Mouse (Mus musculus) limb, embryonic 14.5 days (tissue): ENCODE data around the gene Ilf3. TPM values are rescaled to one million over a fixed set of nuclear protein-coding genes. Genes with fewer than 3 reads are reported as not detected.

Source experiments
- ATAC-seq: fragments of 200-750 bp; cut with Nextera tagmentation; 2 replicates; pipeline ENCODE4 v1.8.0; 2017; ENCODE audit warnings: low read depth, moderate number of reproducible peaks, moderate TSS enrichment; ENCODE audit not compliant: low FRiP score
- DNase-seq: peaks from one replicate; pipeline ENCODE4 v3.0.0-alpha.2; 2015; ENCODE audit warnings: low spot score
- H3K27ac ChIP-seq: fragments of 300-500 bp; sonication (generic); replicated peaks from 2 replicates; pipeline ENCODE4 v1.5.1; 2014; ENCODE audit warnings: low read depth, mild to moderate bottlenecking, low read length, moderate library complexity, mixed read lengths
- H3K27me3 ChIP-seq: fragments of 300-500 bp; sonication (generic); 2 replicates; pipeline ENCODE4 v1.6.1; 2014; ENCODE audit warnings: low read length, mixed read lengths; ENCODE audit not compliant: control insufficient read depth, insufficient read depth
- H3K36me3 ChIP-seq: fragments of 300-500 bp; sonication (generic); 2 replicates; pipeline ENCODE4 v1.6.1; 2014; ENCODE audit warnings: mild to moderate bottlenecking, low read length, moderate library complexity, mixed read lengths; ENCODE audit not compliant: control insufficient read depth, insufficient read depth
- H3K4me1 ChIP-seq: fragments of 300-500 bp; sonication (generic); 2 replicates; pipeline ENCODE4 v1.6.1; 2014; ENCODE audit warnings: antibody characterized with exemption, low read length, mixed read lengths; ENCODE audit not compliant: control insufficient read depth, insufficient read depth
- H3K4me2 ChIP-seq: fragments of 300-500 bp; sonication (generic); replicated peaks from 2 replicates; pipeline ENCODE4 v1.6.1; 2014; ENCODE audit warnings: low read depth, mild to moderate bottlenecking, low read length, moderate library complexity; ENCODE audit not compliant: severe bottlenecking
- H3K4me3 ChIP-seq: fragments of 300-500 bp; sonication (generic); replicated peaks from 2 replicates; pipeline ENCODE4 v1.5.1; 2014; ENCODE audit warnings: low read length
- H3K9ac ChIP-seq: fragments of 300-500 bp; sonication (generic); 2 replicates; pipeline ENCODE4 v1.6.1; 2014; ENCODE audit warnings: mild to moderate bottlenecking, low read depth, low read length, moderate library complexity; ENCODE audit not compliant: severe bottlenecking
- H3K9me3 ChIP-seq: fragments of 300-500 bp; sonication (generic); 2 replicates; pipeline ENCODE4 v1.6.1; 2016; ENCODE audit warnings: low read length; ENCODE audit not compliant: control insufficient read depth
- POLR2A ChIP-seq: fragments of 200-500 bp; IDR thresholded peaks from 2 replicates; pipeline ENCODE4 v1.8.0; 2012; ENCODE audit warnings: inconsistent platforms, mild to moderate bottlenecking, moderate library complexity, borderline replicate concordance; ENCODE audit not compliant: insufficient read depth, insufficient read length; ENCODE audit errors: extremely low read depth
- WGBS: fragments of 180-500 bp; shearing (Covaris S2); extraction: QIAGEN DNeasy Blood & Tissue Kit; methylation state at CpG from one replicate; pipeline ENCODE4 v1.1.7; 2014; 5-methylcytosine and 5-hydroxymethylcytosine counted together
- polyA plus RNA-seq, 2 experiments: library from polyadenylated mRNA; depleted of rRNA in 1 of 2; stranded (reverse) in 1 of 2; unstranded in 1 of 2; fragments of >200 nt; fragmentation: Nextera tagmentation in 1 of 2; extraction: Ambion mirVana in 1 of 2; gene quantifications; 2 replicates each; pipeline versions ENCODE4 v1.2.1 to v1.2.3; 2012 to 2014

Gene Ilf3
- polyA plus RNA-seq, 2 experiments = 174 to 180 TPM

GRCm38 (mm10) chr9:21337652-21338051, 30.0 kb upstream of the Ilf3 start:
- H3K4me2 ChIP-seq = no peak overlapping the region; the same call in 1 of the 2 replicates
- ATAC-seq = 0 out of 2 replicates have a peak, but pooled peaks have one; percentile 46
- no peak for TF ChIP-seq POLR2A
- H3K27me3 ChIP-seq = no peaks in the 10 kb centered on the region
- H3K9me3 ChIP-seq = no peaks in the 10 kb centered on the region
- H3K9ac ChIP-seq = peak overlapping the region; percentile 25; the same call in 1 of the 2 replicates
- peaks cover 5% of the 10 kb centered on the region; the same call in 1 of the 2 replicates for H3K4me1 ChIP-seq
- H3K36me3 ChIP-seq = peaks cover 30% of the 10 kb centered on the region
- H3K4me3 ChIP-seq = peak overlapping the region; percentile 22
- 23% methylated on average over 18 of the region's 20 CpGs for WGBS
- no peak overlapping the region for H3K27ac ChIP-seq
- peak; percentile 19 for DNase-seq

GRCm38 (mm10) chr9:21340411-21340810, 27.3 kb upstream of the Ilf3 start:
- Histone ChIP-seq H3K27me3 (no peaks in the 10 kb centered on the region), H3K4me1 (peaks cover 4% of the 10 kb centered on the region; the same call in 1 of the 2 replicates), H3K36me3 (peaks cover 50% of the 10 kb centered on the region), H3K9ac (no peak overlapping the region), H3K4me2 (no peak overlapping the region), H3K9me3 (no peaks in the 10 kb centered on the region), H3K4me3 (no peak overlapping the region), H3K27ac (no peak overlapping the region)
- no peak for DNase-seq
- TF ChIP-seq POLR2A = no peak
- WGBS = 94% methylated on average over 4 of the region's 4 CpGs
- no peak for ATAC-seq

- TF ChIP-seq POLR2A = no peak
- peaks cover 84% of the 10 kb centered on the region for H3K36me3 ChIP-seq
- no peak overlapping the region for H3K4me2 ChIP-seq
- ATAC-seq (no peak), DNase-seq (no peak)
- H3K9me3 ChIP-seq = no peaks in the 10 kb centered on the region
- no peak overlapping the region for H3K9ac ChIP-seq
- no peak overlapping the region for H3K4me3 ChIP-seq
- no peak overlapping the region for H3K27ac ChIP-seq
- H3K4me1 ChIP-seq = no peaks in the 10 kb centered on the region
- 72% methylated on average over 16 of the region's 16 CpGs for WGBS
- H3K27me3 ChIP-seq = no peaks in the 10 kb centered on the region
Measured at GRCm38 (mm10) chr9:21346627-21347365, 20.9 kb upstream of the Ilf3 start.

GRCm38 (mm10) chr9:21348152-21348551, 19.5 kb upstream of the Ilf3 start:
- DNase-seq (no peak), ATAC-seq (no peak)
- WGBS = 83% methylated on average over 3 of the region's 3 CpGs
- Histone ChIP-seq H3K9ac (no peak overlapping the region), H3K27ac (no peak overlapping the region), H3K27me3 (no peaks in the 10 kb centered on the region), H3K4me1 (0 out of 2 replicates have a peak, but pooled peaks cover 4% of the 10 kb centered on the region), H3K9me3 (no peaks in the 10 kb centered on the region), H3K4me3 (no peak overlapping the region), H3K36me3 (peaks cover 77% of the 10 kb centered on the region), H3K4me2 (no peak overlapping the region)
- TF ChIP-seq POLR2A = no peak

GRCm38 (mm10) chr9:21351178-21351577, 16.5 kb upstream of the Ilf3 start:
- DNase-seq = no peak
- no peak for ATAC-seq
- 92% methylated on average over 7 of the region's 7 CpGs for WGBS
- peaks cover 63% of the 10 kb centered on the region for H3K36me3 ChIP-seq
- H3K9ac ChIP-seq = no peak overlapping the region
- no peak overlapping the region for H3K4me3 ChIP-seq
- H3K9me3 ChIP-seq = no peaks in the 10 kb centered on the region
- 0 out of 2 replicates have a peak, but pooled peaks cover 4% of the 10 kb centered on the region for H3K4me1 ChIP-seq
- H3K27me3 ChIP-seq = no peaks in the 10 kb centered on the region
- no peak overlapping the region for H3K27ac ChIP-seq
- no peak for TF ChIP-seq POLR2A
- no peak overlapping the region for H3K4me2 ChIP-seq
